In genomic region chr13:57949513-57949912, GRCm38 (mm10) we compare ENCODE assay signal across 24 mouse cellular contexts. TPM values are rescaled to one million over a fixed set of nuclear protein-coding genes. Genes with fewer than 3 reads are reported as not detected.
DNase-seq lines count a peak whose midpoint lies in the region; ATAC-seq lines count a peak whose summit lies in the region.
"Had no signal": no experiment of that assay in that cellular context is flagged by ENCODE, and none has a peak within 500 bp of the region (broad histone marks: within the 10 kb centered on the region; RNA-seq: fewer than 3 reads in every experiment).

No protein-coding gene starts in this region.

- 92% methylated on average over 4 of the region's 4 CpGs for whole genome bisulfite sequencing in midbrain, embryonic 13.5 days

- no peaks in the 10 kb centered on the region for H3K27me3 ChIP-seq in midbrain, embryonic 13.5 days
- H3K27me3 ChIP-seq: CH12.LX; embryonic facial prominence, embryonic 15.5 days; heart, embryonic 12.5 days; intestine, embryonic 15.5 days had no signal

- no peaks in the 10 kb centered on the region for H3K9me3 ChIP-seq in midbrain, embryonic 13.5 days
- H3K9me3 ChIP-seq: embryonic facial prominence, embryonic 15.5 days; forebrain, embryonic 10.5 days; heart, embryonic 12.5 days; hindbrain, embryonic 10.5 days; intestine, embryonic 15.5 days had no signal

- peaks cover 4% of the 10 kb centered on the region for H3K4me1 ChIP-seq in midbrain, embryonic 13.5 days (replicated peaks)
- H3K4me1 ChIP-seq: heart, embryonic 12.5 days; intestine, embryonic 15.5 days had no signal

- no peak for DNase-seq in frontal cortex, postnatal 25 days (ENCODE audit: low spot score in 2 of 2)
- peak; percentile 79 to 85 for DNase-seq in cerebellum, adult 18-20 months
- peak; percentile 90 for DNase-seq in cerebellum, adult 9-11 months
- DNase-seq in cerebellum, postnatal 36 days, result peak; percentile 82 to 86
- DNase-seq in spleen, adult 12 weeks (ENCODE audit: low spot score), result no peak
- DNase-seq in layer of hippocampus, postnatal 10 days (ENCODE audit: low spot score in 2 of 2), result no peak
- DNase-seq: adrenal gland, postnatal 14 days; embryo, embryonic 11 days; gastrocnemius, postnatal 10 days; heart, adult 2 months; kidney, adult 18-20 months had no signal

- peak; percentile 50 for ATAC-seq in frontal cortex, adult (ENCODE audit: low TSS enrichment)
- no peak for ATAC-seq in midbrain, embryonic 13.5 days
- ATAC-seq: activated CD4-positive, CD25-positive, alpha-beta regulatory T cell, adult 4 months; forebrain, embryonic 14.5 days; intestine, embryonic 15.5 days; Patski had no signal

- no peak overlapping the region for H3K4me3 ChIP-seq in midbrain, embryonic 13.5 days (replicated peaks)
- H3K4me3 ChIP-seq: embryonic facial prominence, embryonic 15.5 days; erythroblast, embryonic 14.5 days; forebrain, embryonic 10.5 days; heart, adult 2 months; heart, embryonic 12.5 days; hindbrain, embryonic 10.5 days; intestine, embryonic 15.5 days had no signal

- H3K4me2 ChIP-seq in midbrain, embryonic 13.5 days (replicated peaks), result no peak overlapping the region
- H3K4me2 ChIP-seq: embryonic facial prominence, embryonic 15.5 days; heart, embryonic 12.5 days; hindbrain, embryonic 14.5 days; intestine, embryonic 15.5 days had no signal

- no peak overlapping the region for H3K9ac ChIP-seq in midbrain, embryonic 13.5 days (replicated peaks)
- H3K9ac ChIP-seq: embryonic facial prominence, embryonic 15.5 days; heart, embryonic 12.5 days; hindbrain, embryonic 14.5 days; intestine, embryonic 15.5 days had no signal

- H3K36me3 ChIP-seq in midbrain, embryonic 13.5 days, result no peaks in the 10 kb centered on the region
- H3K36me3 ChIP-seq: embryonic facial prominence, embryonic 15.5 days; forebrain, embryonic 10.5 days; heart, embryonic 12.5 days; hindbrain, embryonic 10.5 days; intestine, embryonic 15.5 days had no signal

- H3K27ac ChIP-seq in midbrain, embryonic 13.5 days, result no peak overlapping the region
- H3K27ac ChIP-seq: embryonic facial prominence, embryonic 15.5 days; forebrain, embryonic 10.5 days; heart, adult 2 months; hindbrain, embryonic 10.5 days; hindbrain, embryonic 14.5 days; intestine, embryonic 15.5 days had no signal

RNA-seq across cellular contexts. Expression of gene Spock1, which starts 41.4 kb away (rescaled TPM):
- 45.1 and 50.4 TPM in 2 replicates for polyA plus RNA-seq in midbrain, embryonic 13.5 days (2015; fragmentation: Nextera tagmentation; extraction: Ambion mirVana)
- 100 to 1,000 TPM; 204 to 220 TPM for total RNA-seq in layer of hippocampus, postnatal 10 days (2021)
- total RNA-seq: CH12.LX; heart, adult 2 months had no signal
- polyA plus RNA-seq: Patski had no signal

Comparison
In these comparisons a context has a peak if more than half of its experiments do, and no peak if none do; other contexts are left out.
1. DNase-seq: peak in cerebellum, adult 18-20 months (2 of 2), cerebellum, adult 9-11 months (single experiment) and cerebellum, postnatal 36 days (2 of 2); none in frontal cortex, postnatal 25 days (0 of 2), spleen, adult 12 weeks (single experiment) and layer of hippocampus, postnatal 10 days (0 of 2).